Mouse (Mus musculus) R1 (cell line): Measurements from ENCODE around the gene Srgap2.

Source experiments
- DNase-seq: peaks from one replicate; pipeline ENCODE4 v3.0.0-alpha.2; 2018; ENCODE audit warnings: low read depth, low spot score

Gene Srgap2

DNA sequence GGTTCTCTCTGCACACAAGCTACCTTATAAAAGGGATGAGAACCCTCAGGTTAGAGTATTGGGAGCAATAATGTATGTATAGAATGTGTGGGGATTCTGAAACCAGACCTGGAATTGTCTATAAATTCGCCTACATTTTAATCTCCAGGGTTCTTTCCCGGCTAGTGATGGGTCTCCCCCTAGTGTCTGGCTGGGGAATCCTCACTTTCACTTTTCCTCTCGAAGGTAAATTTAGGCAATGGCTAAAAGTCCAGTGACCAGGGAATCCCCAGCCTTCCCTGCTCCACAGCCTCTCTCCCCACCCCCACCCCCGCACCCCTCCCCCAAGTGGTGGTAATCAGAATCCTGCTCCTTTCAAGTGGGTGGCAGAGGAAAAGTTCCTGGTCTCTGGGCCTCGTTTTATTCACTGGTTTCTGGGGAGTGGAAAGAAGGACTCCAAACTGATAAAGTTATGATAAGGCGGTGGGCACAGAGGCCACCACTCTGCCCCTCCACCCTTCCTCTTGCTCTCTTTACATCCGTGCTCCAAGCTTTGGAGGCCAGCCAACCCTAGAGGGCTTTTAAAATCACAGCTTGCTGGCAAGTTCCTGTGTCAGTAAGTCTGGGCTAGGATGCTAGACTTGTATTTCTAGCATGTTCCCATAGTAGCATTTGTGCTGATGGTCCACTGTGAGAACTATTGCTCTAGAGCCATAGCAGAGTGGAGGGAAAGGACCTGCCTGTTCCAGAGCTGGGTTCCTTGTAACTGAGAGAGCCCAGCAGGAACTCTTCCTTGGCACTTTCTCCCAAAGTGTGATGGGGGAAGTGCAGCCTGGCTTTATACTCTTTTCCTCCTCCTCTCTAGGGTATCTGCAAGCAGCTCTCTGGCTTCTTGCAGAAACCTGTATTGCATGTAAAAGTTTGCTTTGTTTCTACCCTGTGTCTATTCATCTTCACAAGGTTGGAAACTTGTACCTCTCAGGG, 280.4 kb downstream of the Srgap2 start:
- DNase-seq, result peak; percentile 57

DNA sequence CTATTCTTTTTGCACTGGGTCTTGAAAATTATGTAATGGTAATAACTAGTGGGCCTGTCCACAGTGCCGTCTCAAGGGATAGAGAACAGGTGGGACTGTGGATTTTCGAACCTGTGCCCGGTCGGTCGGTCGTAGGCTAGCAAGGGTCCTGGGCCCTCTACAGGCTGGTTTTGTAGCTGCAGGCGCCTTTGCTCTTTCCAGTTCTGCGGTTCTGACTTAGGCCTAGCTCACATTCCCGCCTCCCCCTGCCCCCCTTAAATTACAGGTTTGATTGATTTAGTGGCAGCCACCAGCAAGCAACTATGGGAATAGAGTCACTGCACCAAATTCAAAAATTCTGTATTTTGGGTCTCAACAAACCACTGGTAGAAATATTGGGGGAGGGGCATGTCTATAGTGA, 281.2 kb downstream of the Srgap2 start:
- peak; percentile 74 for DNase-seq

DNA sequence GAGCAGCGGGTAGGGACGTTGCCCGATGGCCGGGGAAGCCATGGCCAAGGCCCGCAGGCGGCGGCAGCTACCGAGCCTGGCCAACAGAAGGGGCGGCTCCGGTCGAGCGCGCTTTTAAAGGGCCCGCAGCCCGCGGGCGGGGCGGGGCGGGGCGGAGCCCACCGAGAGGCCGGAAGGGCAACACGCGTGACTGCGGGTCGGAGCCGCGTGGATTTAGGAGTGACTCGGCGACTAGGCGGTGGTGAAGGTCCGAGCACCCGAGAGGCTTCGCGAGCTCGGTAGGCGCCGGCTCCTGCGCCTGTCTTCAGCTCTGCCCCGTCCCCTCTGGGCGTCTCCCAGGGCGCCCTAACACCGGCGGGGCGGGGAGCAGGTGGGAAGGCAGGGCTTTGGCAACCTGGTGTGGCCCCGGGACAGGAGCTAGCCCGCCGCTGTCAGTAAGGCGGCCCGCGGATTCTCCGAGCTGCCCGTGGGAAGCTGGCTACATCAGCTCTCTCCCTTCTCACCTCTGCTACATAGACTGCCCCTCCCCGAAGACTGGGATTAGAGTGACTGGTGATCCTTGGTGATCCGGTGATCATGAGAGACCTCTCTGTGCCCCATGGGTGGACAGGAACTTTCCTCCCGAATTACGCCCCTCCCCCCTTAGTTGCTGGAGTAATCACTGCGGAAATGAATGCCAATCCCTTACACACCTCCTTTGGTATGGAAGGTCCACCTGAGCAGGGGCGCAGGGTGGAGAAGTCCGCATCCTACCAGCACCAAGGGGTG, 281.9 kb downstream of the Srgap2 start, which contains the start of gene Rassf5:
TSS of gene Rassf5 (minus strand) at position 170 of the 768 bp plus-strand sequence.
- peak; percentile 58 for DNase-seq

DNA sequence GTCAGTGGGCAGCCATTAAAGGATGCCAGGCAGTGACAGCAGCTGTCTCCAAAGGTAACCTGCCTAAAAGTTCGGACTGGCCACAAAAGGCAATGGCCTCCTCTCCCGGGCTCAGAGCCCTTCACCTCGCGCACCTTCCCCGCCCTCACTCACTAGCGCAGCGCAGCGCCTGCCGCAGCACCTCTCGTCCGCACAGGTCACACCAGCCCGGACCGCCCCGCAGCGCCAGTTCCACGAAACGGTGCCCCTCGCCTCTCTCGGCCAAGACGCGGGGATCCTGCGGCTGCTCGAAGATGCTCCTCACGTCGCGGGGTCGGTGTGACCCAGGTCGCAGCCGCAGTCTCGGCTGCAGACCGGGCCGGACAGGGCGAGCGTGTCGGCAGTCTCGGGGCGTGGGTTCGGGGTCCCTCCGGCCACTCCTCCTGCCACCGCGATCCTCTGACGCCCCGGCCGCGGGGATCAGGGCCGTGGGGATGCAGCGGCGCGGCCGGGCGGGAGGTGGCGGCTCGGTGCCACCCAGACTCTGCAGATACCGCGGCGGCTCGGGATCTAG, 282.5 kb downstream of the Srgap2 start:
- DNase-seq, result peak; percentile 37

DNA sequence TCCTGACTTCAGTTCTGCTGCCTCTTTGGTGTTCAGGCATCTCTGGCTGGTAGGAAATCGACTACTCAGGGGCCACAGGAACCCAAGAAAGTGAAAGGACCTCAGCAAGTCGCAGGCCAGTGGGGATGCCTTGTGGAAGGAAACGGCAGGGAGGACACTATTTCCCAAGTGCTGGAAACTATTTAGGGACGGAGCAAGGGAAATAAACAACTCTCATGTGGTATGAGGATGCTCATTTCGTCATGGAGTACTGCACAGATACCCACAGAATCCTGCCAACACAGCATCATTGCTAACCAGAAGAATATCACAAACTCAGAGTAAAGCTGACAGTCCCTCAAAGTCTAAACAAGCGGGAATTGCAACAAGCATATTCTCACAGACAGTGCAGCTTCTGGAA, 284.2 kb downstream of the Srgap2 start:
- DNase-seq, result no peak

DNA sequence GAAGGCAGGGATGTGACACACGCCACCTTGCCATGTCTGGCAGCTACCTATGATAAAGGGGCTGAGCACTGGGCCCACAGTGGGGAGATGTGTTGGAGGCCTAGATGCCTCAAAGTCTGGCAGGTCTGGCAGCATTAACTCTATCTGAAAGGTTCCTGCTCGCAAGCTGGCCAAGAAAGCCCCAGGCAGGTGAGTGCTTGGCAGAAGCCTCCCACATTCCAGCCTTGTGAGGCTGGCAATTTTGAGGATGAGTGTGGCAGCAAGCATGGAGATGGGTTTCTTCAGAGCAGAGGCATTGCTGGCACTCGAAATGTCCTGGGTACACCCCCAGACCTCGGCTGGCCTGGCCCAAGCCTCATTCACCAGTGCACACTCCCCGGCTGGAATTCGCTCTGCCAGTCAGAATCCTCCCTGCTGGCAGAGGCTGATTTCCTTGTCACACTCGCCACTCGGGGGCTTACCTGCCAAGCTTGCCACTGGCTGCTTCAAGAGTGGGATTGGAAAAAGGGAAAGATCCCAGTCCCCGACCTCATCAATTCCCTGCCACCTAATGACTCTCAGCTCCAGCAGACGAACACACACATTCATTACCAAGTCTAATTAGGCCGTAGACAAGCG, 287.5 kb downstream of the Srgap2 start:
- DNase-seq, result no peak

DNA sequence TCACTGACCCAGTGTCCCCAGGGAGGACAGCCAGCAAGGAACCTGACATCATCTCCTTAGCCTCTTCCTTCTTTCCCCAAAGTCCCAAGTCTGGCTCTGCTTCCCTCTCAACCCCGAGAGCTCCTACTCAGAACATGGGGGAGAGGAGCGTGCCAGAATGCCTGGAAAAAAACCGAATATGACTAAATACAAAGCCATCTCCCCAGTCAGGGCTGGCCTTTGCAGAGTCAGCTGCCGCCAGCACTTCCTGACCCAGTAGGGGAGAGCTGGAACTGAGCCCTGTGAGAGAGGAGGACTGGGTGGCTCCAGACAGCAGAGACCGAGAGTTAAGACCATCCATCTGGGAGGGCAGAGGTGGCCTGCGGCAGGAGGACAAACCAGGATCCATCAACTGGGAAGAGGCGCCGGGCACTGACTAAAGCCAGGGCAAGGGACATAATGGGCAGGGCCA, 288.2 kb downstream of the Srgap2 start:
- no peak for DNase-seq

DNA sequence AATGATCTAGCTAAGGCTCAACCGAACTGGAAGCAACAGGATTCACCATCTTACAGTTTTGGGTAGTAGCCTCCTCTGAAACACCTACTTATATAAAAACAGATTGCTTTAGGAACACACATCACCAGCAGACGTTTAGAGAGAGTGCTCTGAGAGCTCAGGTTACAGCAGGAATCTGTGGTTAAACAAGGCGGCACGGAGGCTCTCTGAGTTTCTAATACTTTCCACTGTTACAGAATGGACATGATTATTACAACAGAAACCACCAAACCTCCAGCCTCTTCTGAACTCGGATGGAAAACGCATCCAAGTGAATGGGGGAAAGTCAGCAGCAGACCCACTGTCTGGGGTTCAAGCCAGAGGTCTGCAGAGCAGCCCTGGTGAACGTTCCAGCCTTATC, 291.1 kb downstream of the Srgap2 start:
- no peak for DNase-seq
